Mouse (Mus musculus) heart, postnatal 0 days (tissue): ENCODE data around the gene Lingo3.

Experiments
- CTCF ChIP-seq: IDR thresholded peaks from 2 replicates; pipeline ENCODE4 v1.5.1; 2016; ENCODE audit warnings: antibody characterized with exemption, control low read depth, low read depth
- EP300 ChIP-seq: IDR thresholded peaks from 2 replicates; pipeline ENCODE4 v1.6.1; 2016; ENCODE audit warnings: antibody characterized with exemption, low read depth

DNA sequence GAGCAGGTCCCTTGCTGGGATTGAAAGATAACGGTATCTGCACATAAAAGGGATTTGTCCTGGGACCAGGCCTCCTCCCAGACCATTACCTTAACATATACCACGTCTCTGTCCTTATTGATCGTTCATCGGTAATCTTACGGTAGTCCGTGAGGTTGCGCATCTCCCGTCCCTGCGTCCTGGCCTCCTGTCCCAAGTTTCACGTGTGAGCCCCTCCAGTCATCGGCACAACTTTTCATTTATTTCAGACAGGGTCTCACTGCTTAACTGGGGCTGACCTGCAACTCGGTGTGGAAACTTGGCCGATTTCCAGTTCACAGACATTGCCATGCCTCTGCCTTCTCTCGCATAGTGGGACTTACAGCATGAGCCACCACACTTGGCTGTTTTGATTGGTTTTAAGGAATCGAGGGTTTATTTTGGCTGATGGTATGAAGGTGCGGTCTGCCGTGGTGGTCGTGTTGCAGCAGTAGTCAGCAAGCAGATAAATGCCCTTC is 44.7 kb downstream of the Lingo3 start:
- TF ChIP-seq CTCF (no peak), EP300 (no peak)
